Mouse (Mus musculus) kidney, adult 2 months (tissue): Measurements from ENCODE around the gene Neurl4. TPM values are rescaled to one million over a fixed set of nuclear protein-coding genes. Genes with fewer than 3 reads are reported as not detected.
A peak's percentile ranks its signal among the peaks of the same experiment; 100 is the strongest.

ENCODE experiments used
- DNase-seq: peaks from one replicate; pipeline ENCODE4 v3.0.0; 2021
- H3K27ac ChIP-seq: fragments of 200-500 bp; 2 replicates; pipeline ENCODE4 v1.5.1; 2012; ENCODE audit warnings: low read depth, low read length, control low read depth, inconsistent platforms; ENCODE audit not compliant: insufficient read depth
- H3K27me3 ChIP-seq: fragments of 200-500 bp; replicated peaks from 2 replicates; pipeline ENCODE4 v1.6.1; 2012; ENCODE audit warnings: mild to moderate bottlenecking, moderate library complexity, low read length, inconsistent platforms; ENCODE audit not compliant: control insufficient read depth, insufficient read depth
- H3K36me3 ChIP-seq: fragments of 200-500 bp; 2 replicates; pipeline ENCODE4 v1.6.1; 2012; ENCODE audit warnings: mild to moderate bottlenecking, moderate library complexity, low read length, inconsistent platforms; ENCODE audit not compliant: control insufficient read depth, insufficient read depth
- H3K4me1 ChIP-seq: fragments of 200-500 bp; 2 replicates; pipeline ENCODE4 v1.6.1; 2011; ENCODE audit warnings: low read length; ENCODE audit not compliant: control insufficient read depth, insufficient read depth
- H3K4me3 ChIP-seq: fragments of 200-500 bp; 2 replicates; pipeline ENCODE4 v1.5.1; 2011; ENCODE audit warnings: mild to moderate bottlenecking, low read depth, low read length, control low read depth; ENCODE audit not compliant: insufficient read depth
- CTCF ChIP-seq: fragments of 200-500 bp; conservative IDR thresholded peaks from 2 replicates; pipeline ENCODE4 v1.5.1; 2011; ENCODE audit warnings: low read depth, mild to moderate bottlenecking, control low read depth, low read length, moderate library complexity, mixed read lengths; ENCODE audit not compliant: insufficient read depth, insufficient read length
- POLR2A ChIP-seq: fragments of 200-500 bp; IDR thresholded peaks from one replicate; pipeline ENCODE4 v1.6.1; 2011; ENCODE audit warnings: low read depth, low read length, control low read depth
- WGBS: fragments of 180-500 bp; shearing (Covaris S2); methylation state at CpG from one replicate; pipeline ENCODE4 v1.1.7; 2018; 5-methylcytosine and 5-hydroxymethylcytosine counted together
- polyA plus RNA-seq: library from polyadenylated mRNA; depleted of rRNA; stranded (reverse); fragments of >200 nt; gene quantifications from 2 replicates; pipeline ENCODE4 v1.2.3, GENCODE M21; 2012

Gene Neurl4
- polyA plus RNA-seq, 1 experiment: 72.0 TPM

DNA sequence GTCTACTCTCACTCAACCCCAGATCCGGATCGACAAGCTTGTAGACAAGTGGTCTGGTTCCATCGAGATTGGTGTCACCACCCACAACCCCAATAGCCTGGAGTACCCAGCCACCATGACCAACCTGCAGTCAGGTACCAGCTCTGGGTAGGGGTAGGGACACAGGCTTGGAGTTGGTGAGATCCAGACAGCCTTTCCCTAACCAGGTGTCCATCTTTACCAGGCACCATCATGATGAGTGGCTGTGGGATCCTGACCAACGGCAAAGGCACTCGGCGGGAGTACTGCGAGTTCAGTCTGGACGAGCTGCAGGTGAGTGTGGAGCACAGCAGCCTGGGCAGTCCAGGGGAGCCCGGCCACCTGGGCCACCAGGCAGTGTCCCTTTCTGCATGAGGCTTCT is 3.4 kb downstream of the Neurl4 start:
- H3K4me3 ChIP-seq: no peak overlapping the region
- H3K27ac ChIP-seq: no peak overlapping the region
- no peak for DNase-seq
- peaks cover 11% of the 10 kb centered on the region; the same call in 1 of the 2 replicates for H3K4me1 ChIP-seq
- H3K36me3 ChIP-seq: no peaks in the 10 kb centered on the region; the same call in 1 of the 2 replicates
- TF ChIP-seq POLR2A: no peak
- TF ChIP-seq CTCF: no peak
- no peaks in the 10 kb centered on the region for H3K27me3 ChIP-seq
- WGBS: 90% methylated on average over 9 of the region's 9 CpGs

DNA sequence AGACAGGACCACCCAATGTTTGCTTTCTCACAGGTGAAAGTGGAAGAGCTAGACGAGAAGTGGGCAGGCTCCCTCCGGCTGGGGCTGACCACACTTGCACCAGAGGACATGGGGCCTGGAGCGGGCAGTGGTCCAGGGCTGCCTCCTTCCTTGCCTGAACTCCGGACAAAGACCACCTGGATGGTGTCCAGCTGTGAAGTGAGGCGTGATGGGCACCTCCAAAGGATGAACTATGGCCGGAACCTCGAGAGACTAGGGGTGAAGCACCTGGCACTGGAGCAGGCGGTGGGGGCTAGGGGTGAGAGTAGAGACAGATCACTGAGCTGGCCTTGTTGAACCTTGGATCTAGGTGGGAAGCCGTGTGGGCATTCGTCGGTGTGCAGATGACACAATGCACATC is 7.8 kb downstream of the Neurl4 start:
- TF ChIP-seq CTCF (no peak), POLR2A (no peak)
- Histone ChIP-seq H3K27me3 (no peaks in the 10 kb centered on the region), H3K36me3 (no peaks in the 10 kb centered on the region; the same call in 1 of the 2 replicates), H3K4me3 (peak overlapping the region; percentile 39), H3K4me1 (peaks cover 17% of the 10 kb centered on the region), H3K27ac (peak overlapping the region; percentile 63)
- peak; percentile 98 for DNase-seq
- WGBS: 57% methylated on average over 11 of the region's 11 CpGs

DNA sequence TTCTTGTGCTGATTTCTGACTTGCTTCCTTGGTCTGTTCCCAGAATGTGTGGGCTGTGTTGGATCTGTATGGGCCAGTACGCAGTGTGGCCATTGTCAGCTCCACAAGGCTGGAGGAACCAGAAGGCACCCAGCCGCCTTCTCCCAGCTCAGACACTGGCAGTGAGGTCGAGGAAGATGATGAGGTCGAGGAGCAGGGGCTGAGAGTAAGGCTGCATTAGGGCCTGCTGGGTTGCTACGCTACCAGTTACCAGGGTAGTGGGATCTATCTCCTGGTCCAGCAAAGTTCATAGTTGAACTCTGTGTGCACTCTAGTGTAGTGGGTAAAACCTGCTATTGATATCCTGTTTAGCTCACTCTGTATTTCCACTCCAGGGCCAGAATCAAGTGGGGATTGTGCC is 8.3 kb downstream of the Neurl4 start:
- 57% methylated on average over 5 of the region's 5 CpGs for WGBS
- DNase-seq: no peak
- no peaks in the 10 kb centered on the region; the same call in 1 of the 2 replicates for H3K36me3 ChIP-seq
- TF ChIP-seq CTCF (no peak), POLR2A (no peak)
- H3K4me1 ChIP-seq: peaks cover 17% of the 10 kb centered on the region
- peak overlapping the region; percentile 63 for H3K27ac ChIP-seq
- no peaks in the 10 kb centered on the region for H3K27me3 ChIP-seq
- peak overlapping the region; percentile 39 for H3K4me3 ChIP-seq

DNA sequence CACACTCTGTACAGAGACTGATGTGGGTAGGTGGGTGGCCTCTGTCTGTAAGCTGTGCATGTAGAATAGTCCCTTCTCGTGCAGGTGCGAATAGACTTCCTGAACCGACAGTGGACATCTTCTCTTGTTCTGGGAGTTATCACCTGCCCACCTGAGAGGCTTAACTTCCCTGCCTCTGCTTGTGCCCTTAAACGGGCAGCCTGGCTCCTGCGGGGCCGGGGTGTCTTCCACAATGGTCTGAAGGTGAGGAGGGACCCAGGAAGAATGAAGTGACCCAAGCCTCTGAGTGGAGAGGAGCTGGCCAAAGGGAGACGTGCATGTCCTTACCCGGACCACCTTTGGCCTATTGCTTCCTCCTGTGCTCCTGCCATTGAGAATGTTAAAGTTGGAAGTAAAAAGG is 9.3 kb downstream of the Neurl4 start:
- TF ChIP-seq POLR2A (no peak), CTCF (no peak)
- peak overlapping the region; percentile 39 for H3K4me3 ChIP-seq
- no peaks in the 10 kb centered on the region for H3K27me3 ChIP-seq
- peak overlapping the region; percentile 63 for H3K27ac ChIP-seq
- peaks cover 25% of the 10 kb centered on the region for H3K4me1 ChIP-seq
- H3K36me3 ChIP-seq: no peaks in the 10 kb centered on the region; the same call in 1 of the 2 replicates
- 74% methylated on average over 8 of the region's 8 CpGs for WGBS
- no peak for DNase-seq

DNA sequence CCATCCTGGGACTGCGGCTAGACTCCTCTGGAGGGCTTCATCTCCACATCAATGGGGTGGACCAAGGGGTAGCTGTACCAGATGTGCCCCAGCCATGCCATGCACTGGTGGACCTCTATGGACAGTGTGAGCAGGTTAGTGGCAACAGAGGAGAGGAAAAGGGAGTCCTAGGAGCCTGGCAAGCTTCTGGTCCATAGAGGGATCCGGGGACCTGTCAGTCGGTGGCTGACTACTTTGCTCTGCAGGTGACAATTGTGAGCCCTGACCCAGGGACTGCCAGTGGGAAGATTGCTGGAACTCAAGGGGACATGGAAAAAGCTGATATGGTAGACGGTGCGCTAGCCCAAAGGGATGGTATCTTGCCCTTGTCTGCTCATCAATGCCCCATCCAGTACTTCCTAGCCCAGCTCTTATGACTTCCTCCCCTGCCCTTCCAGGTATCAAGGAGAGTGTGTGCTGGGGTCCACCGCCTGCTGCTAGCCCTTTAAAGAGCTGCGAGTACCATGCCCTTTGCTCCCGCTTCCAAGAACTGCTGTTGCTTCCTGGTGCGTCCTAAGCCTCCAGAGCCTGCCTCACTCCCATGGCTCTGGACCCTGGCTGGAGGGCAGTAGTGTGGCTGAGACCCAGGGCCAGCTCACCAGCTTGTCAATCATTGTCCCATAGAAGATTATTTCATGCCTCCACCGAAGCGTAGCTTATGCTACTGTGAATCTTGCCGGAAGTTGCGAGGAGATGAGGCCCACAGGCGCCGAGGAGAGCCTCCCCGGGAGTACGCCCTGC is 10.1 kb downstream of the Neurl4 start:
- Histone ChIP-seq H3K4me1 (peaks cover 25% of the 10 kb centered on the region), H3K36me3 (peaks cover under 1% of the 10 kb centered on the region; the same call in 1 of the 2 replicates), H3K4me3 (peak overlapping the region; percentile 39), H3K27ac (peak overlapping the region; percentile 81), H3K27me3 (no peaks in the 10 kb centered on the region)
- TF ChIP-seq POLR2A: peak; percentile 4
- TF ChIP-seq CTCF: no peak
- DNase-seq: peak; percentile 95
- 56% methylated on average over 17 of the region's 17 CpGs for WGBS

DNA sequence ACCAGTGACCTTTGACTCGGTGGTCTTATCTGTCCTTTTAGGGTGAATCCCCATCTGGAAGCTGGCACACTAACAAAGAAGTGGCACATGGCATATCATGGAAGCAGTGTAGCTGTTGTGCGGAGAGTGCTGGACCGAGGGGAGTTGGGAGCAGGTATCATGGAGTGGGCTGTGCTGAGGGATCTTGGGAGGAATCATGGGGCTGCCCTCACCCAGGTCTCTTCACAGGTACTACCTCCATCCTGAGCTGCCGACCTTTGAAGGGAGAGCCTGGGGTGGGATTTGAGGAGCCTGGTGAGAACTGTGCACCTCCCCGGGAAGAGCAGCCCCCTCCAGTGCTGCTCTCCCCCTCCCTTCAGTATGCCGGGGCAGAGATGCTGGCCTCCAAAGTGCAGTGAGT is 10.8 kb downstream of the Neurl4 start:
- H3K36me3 ChIP-seq: peaks cover 5% of the 10 kb centered on the region; the same call in 1 of the 2 replicates
- 70% methylated on average over 6 of the region's 6 CpGs for WGBS
- H3K4me1 ChIP-seq: peaks cover 25% of the 10 kb centered on the region
- H3K27ac ChIP-seq: peak overlapping the region; percentile 81
- no peaks in the 10 kb centered on the region for H3K27me3 ChIP-seq
- TF ChIP-seq CTCF (no peak), POLR2A (no peak)
- no peak for DNase-seq
- H3K4me3 ChIP-seq: peak overlapping the region; percentile 37

DNA sequence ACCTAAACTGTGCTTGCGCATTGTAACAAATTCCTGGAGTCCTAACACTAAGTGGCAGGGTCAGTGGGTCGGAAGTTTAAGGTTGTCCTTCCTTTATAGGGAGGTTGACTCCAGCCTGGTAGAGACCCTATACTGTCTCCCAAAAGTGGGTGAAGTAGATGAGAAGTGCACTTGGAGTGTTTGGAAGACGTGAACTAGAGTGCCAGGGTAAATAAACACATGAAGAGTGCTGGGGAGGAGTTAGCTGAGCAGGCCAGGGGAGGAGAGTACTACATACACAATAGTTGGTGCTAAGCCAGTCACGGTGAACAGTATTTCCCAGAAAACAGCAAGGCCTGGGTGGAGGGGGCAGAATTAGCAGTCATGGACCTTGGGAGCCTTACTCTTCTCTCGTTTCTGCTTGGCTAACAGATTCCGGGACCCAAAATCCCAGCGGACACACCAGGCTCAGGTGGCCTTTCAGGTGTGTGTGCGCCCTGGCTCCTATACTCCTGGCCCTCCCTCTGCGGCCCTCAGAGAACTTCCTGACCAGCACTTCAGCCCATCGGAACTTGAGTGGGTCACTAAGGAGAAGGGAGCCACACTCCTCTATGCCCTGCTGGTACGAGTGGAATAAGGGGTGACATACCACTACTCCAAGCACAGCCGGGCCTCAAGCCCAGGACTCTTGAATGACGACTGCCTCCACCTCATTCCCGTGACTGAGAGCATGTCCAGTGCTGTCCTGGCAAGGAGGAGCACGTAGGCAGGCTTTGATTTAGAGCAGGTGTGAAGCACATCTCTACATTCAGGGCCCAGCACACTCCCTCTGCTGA is 12.1 kb downstream of the Neurl4 start:
- DNase-seq: no peak
- Histone ChIP-seq H3K4me3 (peak overlapping the region; percentile 54), H3K27ac (0 out of 2 replicates have a peak overlapping the region, but pooled peaks have one; percentile 6), H3K4me1 (peaks cover 21% of the 10 kb centered on the region), H3K36me3 (peaks cover 7% of the 10 kb centered on the region; the same call in 1 of the 2 replicates), H3K27me3 (no peaks in the 10 kb centered on the region)
- TF ChIP-seq CTCF (no peak), POLR2A (no peak)
- 72% methylated on average over 15 of the region's 15 CpGs for WGBS
